Mouse (Mus musculus): ENCODE data around the gene Hjurp. TPM values are rescaled to one million over a fixed set of nuclear protein-coding genes. Genes with fewer than 3 reads are reported as not detected.

Hjurp gene
- polyA plus RNA-seq, 1 experiment from 2014 or later = 225 TPM

- Histone ChIP-seq H3K27ac (ENCODE audit: low read depth) (no peak overlapping the region), H3K36me3 (ENCODE audit: insufficient read depth) (no peaks in the 10 kb centered on the region), H3K4me2 (no peak overlapping the region), H3K9me3 (ENCODE audit: low read depth, low read length) (peaks cover 45% of the 10 kb centered on the region), H3K4me3 (ENCODE audit: low read depth, low read length) (no peak overlapping the region), H3K4me1 (ENCODE audit: insufficient read depth) (no peaks in the 10 kb centered on the region), H3K27me3 (ENCODE audit: insufficient read depth, low read length) (no peaks in the 10 kb centered on the region), H3K9ac (no peak overlapping the region)
- 69% methylated on average over 4 of the region's 4 CpGs for WGBS
- ATAC-seq (ENCODE audit: insufficient read depth) (0 out of 2 replicates have a peak, but pooled peaks have one; percentile 25), DNase-seq (no peak)
- no peak for TF ChIP-seq CTCF (IDR thresholded peaks at IDR 0.05; ENCODE audit: low read depth)
Measured at GRCm38 (mm10) chr1:88296171-88296920, 18.9 kb upstream of the Hjurp start.

GRCm38 (mm10) chr1:88294650-88295049 is 17.2 kb upstream of the Hjurp start:
- Histone ChIP-seq H3K9me3 (ENCODE audit: low read depth, low read length) (peaks cover 32% of the 10 kb centered on the region; the same call in 1 of the 2 replicates), H3K27me3 (ENCODE audit: insufficient read depth, low read length) (no peaks in the 10 kb centered on the region), H3K36me3 (ENCODE audit: insufficient read depth) (no peaks in the 10 kb centered on the region), H3K9ac (no peak overlapping the region), H3K4me2 (no peak overlapping the region), H3K4me1 (ENCODE audit: insufficient read depth) (no peaks in the 10 kb centered on the region), H3K4me3 (ENCODE audit: low read depth, low read length) (no peak overlapping the region), H3K27ac (ENCODE audit: low read depth) (no peak overlapping the region)
- DNase-seq = no peak
- no peak for ATAC-seq (ENCODE audit: insufficient read depth)
- TF ChIP-seq CTCF (IDR thresholded peaks at IDR 0.05; ENCODE audit: low read depth) = no peak
- WGBS = 26% methylated on average over 1 of the region's 1 CpGs

- no peak for ATAC-seq (ENCODE audit: insufficient read depth)
- Histone ChIP-seq H3K27me3 (ENCODE audit: insufficient read depth, low read length) (no peaks in the 10 kb centered on the region), H3K4me3 (ENCODE audit: low read depth, low read length) (no peak overlapping the region), H3K27ac (ENCODE audit: low read depth) (no peak overlapping the region), H3K9ac (no peak overlapping the region), H3K4me1 (ENCODE audit: insufficient read depth) (no peaks in the 10 kb centered on the region), H3K4me2 (no peak overlapping the region), H3K36me3 (ENCODE audit: insufficient read depth) (no peaks in the 10 kb centered on the region), H3K9me3 (ENCODE audit: low read depth, low read length) (peaks cover 36% of the 10 kb centered on the region)
- WGBS = 54% methylated on average over 2 of the region's 2 CpGs
- TF ChIP-seq CTCF (IDR thresholded peaks at IDR 0.05; ENCODE audit: low read depth) = no peak
- DNase-seq = no peak
Measured at GRCm38 (mm10) chr1:88292057-88292456, 14.6 kb upstream of the Hjurp start.

- 60% methylated on average over 3 of the region's 3 CpGs for WGBS
- Histone ChIP-seq H3K4me3 (ENCODE audit: low read depth, low read length) (no peak overlapping the region), H3K4me2 (no peak overlapping the region), H3K9me3 (ENCODE audit: low read depth, low read length) (peaks cover 39% of the 10 kb centered on the region), H3K27ac (ENCODE audit: low read depth) (no peak overlapping the region), H3K27me3 (ENCODE audit: insufficient read depth, low read length) (no peaks in the 10 kb centered on the region), H3K4me1 (ENCODE audit: insufficient read depth) (no peaks in the 10 kb centered on the region), H3K36me3 (ENCODE audit: insufficient read depth) (no peaks in the 10 kb centered on the region), H3K9ac (no peak overlapping the region)
- no peak for TF ChIP-seq CTCF (IDR thresholded peaks at IDR 0.05; ENCODE audit: low read depth)
- DNase-seq (no peak), ATAC-seq (ENCODE audit: insufficient read depth) (no peak)
Measured at GRCm38 (mm10) chr1:88291409-88292005, 14.1 kb upstream of the Hjurp start.

- H3K27me3 ChIP-seq (ENCODE audit: insufficient read depth, low read length) = no peaks in the 10 kb centered on the region
- H3K4me3 ChIP-seq (ENCODE audit: low read depth, low read length) = no peak overlapping the region
- no peak overlapping the region for H3K9ac ChIP-seq
- no peaks in the 10 kb centered on the region for H3K36me3 ChIP-seq (ENCODE audit: insufficient read depth)
- H3K27ac ChIP-seq (ENCODE audit: low read depth) = no peak overlapping the region
- 61% methylated on average over 1 of the region's 1 CpGs for whole genome bisulfite sequencing
- DNase-seq (no peak), ATAC-seq (ENCODE audit: insufficient read depth) (no peak)
- no peaks in the 10 kb centered on the region for H3K4me1 ChIP-seq (ENCODE audit: insufficient read depth)
- H3K9me3 ChIP-seq (ENCODE audit: low read depth, low read length) = peaks cover 35% of the 10 kb centered on the region
- no peak overlapping the region for H3K4me2 ChIP-seq
- TF ChIP-seq CTCF (IDR thresholded peaks at IDR 0.05; ENCODE audit: low read depth) = no peak
Measured at GRCm38 (mm10) chr1:88290511-88290910, 13.1 kb upstream of the Hjurp start.

GRCm38 (mm10) chr1:88289917-88290316 is 12.5 kb upstream of the Hjurp start:
- TF ChIP-seq CTCF (IDR thresholded peaks at IDR 0.05; ENCODE audit: low read depth) = peak; percentile 75
- H3K9ac ChIP-seq = no peak overlapping the region
- H3K4me3 ChIP-seq (ENCODE audit: low read depth, low read length) = no peak overlapping the region
- DNase-seq = peak; percentile 81
- H3K27me3 ChIP-seq (ENCODE audit: insufficient read depth, low read length) = no peaks in the 10 kb centered on the region
- no peak overlapping the region for H3K4me2 ChIP-seq
- no peak for ATAC-seq (ENCODE audit: insufficient read depth)
- H3K27ac ChIP-seq (ENCODE audit: low read depth) = no peak overlapping the region
- peaks cover 34% of the 10 kb centered on the region for H3K9me3 ChIP-seq (ENCODE audit: low read depth, low read length)
- WGBS = 35% methylated on average over 4 of the region's 4 CpGs
- no peaks in the 10 kb centered on the region for H3K4me1 ChIP-seq (ENCODE audit: insufficient read depth)
- no peaks in the 10 kb centered on the region for H3K36me3 ChIP-seq (ENCODE audit: insufficient read depth)

GRCm38 (mm10) chr1:88289152-88289551 is 11.7 kb upstream of the Hjurp start:
- 43% methylated on average over 2 of the region's 2 CpGs for WGBS

More at GRCm38 (mm10) chr1:88289152-88289551, 11.7 kb upstream of the Hjurp start:
- no peak overlapping the region for H3K4me3 ChIP-seq (ENCODE audit: low read depth, low read length)
- no peak overlapping the region for H3K4me2 ChIP-seq
- H3K27ac ChIP-seq (ENCODE audit: low read depth) = no peak overlapping the region
- H3K36me3 ChIP-seq (ENCODE audit: insufficient read depth) = no peaks in the 10 kb centered on the region
- H3K27me3 ChIP-seq (ENCODE audit: insufficient read depth, low read length) = no peaks in the 10 kb centered on the region
- no peak overlapping the region for H3K9ac ChIP-seq
- ATAC-seq (ENCODE audit: insufficient read depth) = no peak
- H3K4me1 ChIP-seq (ENCODE audit: insufficient read depth) = no peaks in the 10 kb centered on the region
- H3K9me3 ChIP-seq (ENCODE audit: low read depth, low read length) = peaks cover 41% of the 10 kb centered on the region
- no peak for TF ChIP-seq CTCF (IDR thresholded peaks at IDR 0.05; ENCODE audit: low read depth)
- DNase-seq = no peak

Data from lung, embryonic 14.5 days (tissue).